Mouse (Mus musculus) heart, postnatal 14 days (tissue): ENCODE data around the gene Hoxc6. TPM values are rescaled to one million over a fixed set of nuclear protein-coding genes. Genes with fewer than 3 reads are reported as not detected.

Experiments
- microRNA-seq, 2 experiments: library from miRNA; unstranded; fragments of <30 nt; microRNA quantifications; one replicate each; pipeline ENCODE4 v1.2.0; 2021 to 2022
- total RNA-seq, 2 experiments: library from RNA; stranded (reverse); gene quantifications; 2 replicates each; pipeline ENCODE4 v1.2.3; 2021

Hoxc6 gene
- total RNA-seq, 2 experiments from 2014 or later: not detected

Small RNAs within 50 kb of the gene (microRNA-seq; reads per million reads assigned to microRNA genes)
- gene Mir196a-2: 0.54 to 0.72 reads per million in 2 experiments
- gene Mir615: 0.36 to 13.2 reads per million in 2 experiments

Other genes starting within 250 kb of the Hoxc6 start
- not detected for gene Hoxc13, start 77.2 kb upstream of the Hoxc6 start, total RNA-seq
- gene Hoxc12, start 61.5 kb upstream of the Hoxc6 start, total RNA-seq: not detected
- not detected for gene Hoxc11, start 43.8 kb upstream of the Hoxc6 start, total RNA-seq
- not detected for gene Hoxc10, start 31.5 kb upstream of the Hoxc6 start, total RNA-seq
- gene Hoxc5, start 30.8 kb upstream of the Hoxc6 start, total RNA-seq: not detected
- not detected for gene Hoxc9, start 21.8 kb upstream of the Hoxc6 start, total RNA-seq
- not detected for gene Hoxc8, start 7.7 kb upstream of the Hoxc6 start, total RNA-seq
- gene Hoxc4, start 20.7 kb downstream of the Hoxc6 start, total RNA-seq: under 1 TPM in 1 of 2 experiments, not detected in 1; 0.31 TPM
- gene Smug1, start 168.8 kb downstream of the Hoxc6 start, total RNA-seq: 10 to 100 TPM; 13.5 to 14.0 TPM
- gene Cbx5, start 241.6 kb downstream of the Hoxc6 start, total RNA-seq: 10 to 100 TPM; 54.6 to 65.4 TPM
- gene Hnrnpa1, start 242.2 kb downstream of the Hoxc6 start, total RNA-seq: 100 to 1,000 TPM; 174 to 180 TPM